Mouse (Mus musculus): ENCODE results near the gene Rybp. TPM values are rescaled to one million over a fixed set of nuclear protein-coding genes. Genes with fewer than 3 reads are reported as not detected.

Rybp gene
- total RNA-seq, 2 experiments from 2014 or later, result 4.3 to 5.0 TPM

DNA sequence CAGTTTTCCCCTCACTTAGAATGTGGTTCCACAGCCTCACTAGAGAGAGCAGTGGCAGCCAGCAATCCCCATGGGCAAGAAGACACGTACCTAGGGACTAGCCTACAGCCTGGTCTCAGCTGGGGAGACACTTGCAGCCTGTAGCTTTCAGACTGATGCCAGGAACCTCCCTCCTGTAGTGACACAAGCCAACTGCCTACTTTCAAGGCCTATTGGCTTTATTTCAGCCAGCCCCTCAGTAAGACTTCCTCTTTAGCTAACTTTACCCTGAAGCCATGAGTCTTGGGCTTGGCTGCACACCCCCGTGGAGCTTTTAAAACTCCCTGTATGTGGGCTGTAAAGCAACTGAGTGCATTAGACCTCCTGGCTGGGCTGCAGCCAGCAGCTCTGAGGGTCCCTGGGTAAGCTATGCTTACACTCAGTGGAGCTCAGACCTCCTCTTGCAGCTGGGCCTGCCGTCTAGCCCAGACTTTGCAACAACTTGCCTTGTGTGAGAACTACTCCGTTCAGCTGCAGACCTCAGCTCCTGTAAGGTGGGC is 94.5 kb downstream of the Rybp start:
- no peak for DNase-seq
- intact Hi-C loops (cut with DNase I), result no loop called here

DNA sequence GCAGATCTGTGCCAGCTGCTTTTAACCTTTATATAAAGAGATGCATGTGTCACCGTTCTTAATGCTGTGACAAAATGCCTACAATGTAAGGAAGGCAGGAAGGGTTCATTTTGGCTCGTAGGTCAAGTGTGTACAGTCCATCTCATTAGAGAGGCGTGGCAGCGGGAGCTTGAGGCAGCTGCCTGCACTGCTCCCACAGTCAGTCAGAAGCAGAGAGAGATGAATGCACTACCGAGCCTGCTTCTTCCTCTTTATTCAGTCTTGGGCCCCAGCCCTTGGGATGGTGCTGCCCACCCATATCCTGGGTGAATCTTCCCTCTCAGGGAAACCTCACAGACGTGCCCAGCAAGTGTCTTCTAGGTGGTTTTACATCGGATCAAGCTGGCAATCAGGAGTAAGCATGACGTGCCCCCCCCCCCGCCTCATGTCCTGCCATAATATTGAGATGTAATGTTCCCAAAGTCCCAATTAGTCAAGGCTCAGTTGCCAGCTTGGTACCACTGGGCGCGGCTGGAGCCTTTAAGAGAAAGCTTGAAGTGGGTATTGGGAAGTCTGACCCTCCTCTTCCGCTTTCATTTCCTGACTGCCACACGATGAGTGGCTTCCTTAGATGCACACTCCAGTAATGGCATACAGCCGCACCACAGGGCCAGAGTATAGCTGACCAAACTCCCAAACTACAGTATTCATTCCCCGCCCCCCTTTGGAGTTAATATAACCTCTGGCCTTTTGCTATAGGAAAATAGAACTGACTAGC is 96.3 kb downstream of the Rybp start:
- intact Hi-C loops (cut with DNase I), result no loop called here
- no peak for DNase-seq

DNA sequence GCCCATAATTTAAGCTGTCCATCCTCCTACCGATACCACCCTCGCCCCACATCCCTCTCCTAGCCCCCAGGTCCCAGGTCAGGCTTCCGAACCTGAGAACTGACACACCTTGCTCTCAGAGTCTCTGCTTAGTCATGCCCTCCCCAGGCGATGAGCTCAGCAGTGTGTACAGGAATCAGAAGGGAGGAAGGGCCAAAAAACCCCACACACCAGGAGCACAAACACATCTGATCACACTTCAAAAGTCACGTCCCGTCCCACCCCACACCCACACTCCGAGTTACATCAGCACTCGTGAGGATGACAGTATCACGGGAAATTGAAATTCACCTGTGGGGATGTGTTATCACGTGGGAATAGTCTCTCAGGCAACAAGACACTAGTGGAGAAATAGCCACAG is 97.0 kb downstream of the Rybp start:
- intact Hi-C loops (cut with DNase I), result no loop called here
- DNase-seq, result no peak

DNA sequence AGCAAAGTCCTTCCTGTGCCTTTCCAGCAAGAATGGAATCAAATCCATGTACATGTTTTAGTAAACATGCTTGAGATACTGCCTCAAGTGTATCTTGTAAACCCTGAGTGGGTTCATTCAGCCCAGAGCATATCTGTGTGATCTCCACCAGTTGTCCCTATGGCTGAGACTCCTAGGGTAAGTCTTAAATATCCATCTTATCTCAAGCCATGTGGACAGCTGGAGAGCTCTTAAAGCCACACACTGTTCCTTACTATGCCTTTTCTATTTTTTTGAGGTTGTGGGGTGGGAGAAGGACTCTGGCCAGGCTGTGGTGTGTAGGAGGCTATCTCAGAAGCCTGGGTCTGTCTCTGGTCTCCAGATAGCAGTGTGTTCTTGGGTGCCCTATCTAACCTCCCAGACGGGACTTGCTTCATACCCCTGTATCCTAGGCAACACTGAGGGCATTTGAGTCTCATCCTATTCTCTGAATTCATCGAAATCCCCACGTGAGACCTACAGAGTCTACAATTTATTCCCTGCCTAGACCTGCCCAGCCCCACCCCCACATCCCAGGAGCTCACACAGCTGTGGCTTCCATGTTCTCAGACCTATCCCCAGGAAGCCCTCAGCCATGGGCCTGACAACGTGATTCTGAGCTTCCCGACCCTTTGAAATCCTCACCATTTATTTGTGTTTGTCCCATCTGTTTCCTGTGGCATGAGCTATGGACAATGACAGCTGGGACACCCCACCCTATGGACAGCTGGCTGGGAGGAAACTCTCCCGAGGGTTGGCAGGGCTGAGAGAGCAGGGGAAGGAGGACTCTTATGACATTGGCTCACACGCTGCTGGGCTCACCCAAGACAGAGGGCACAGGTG is 98.2 kb downstream of the Rybp start:
- intact Hi-C loops (cut with DNase I), result no loop called here
- DNase-seq, result no peak

DNA sequence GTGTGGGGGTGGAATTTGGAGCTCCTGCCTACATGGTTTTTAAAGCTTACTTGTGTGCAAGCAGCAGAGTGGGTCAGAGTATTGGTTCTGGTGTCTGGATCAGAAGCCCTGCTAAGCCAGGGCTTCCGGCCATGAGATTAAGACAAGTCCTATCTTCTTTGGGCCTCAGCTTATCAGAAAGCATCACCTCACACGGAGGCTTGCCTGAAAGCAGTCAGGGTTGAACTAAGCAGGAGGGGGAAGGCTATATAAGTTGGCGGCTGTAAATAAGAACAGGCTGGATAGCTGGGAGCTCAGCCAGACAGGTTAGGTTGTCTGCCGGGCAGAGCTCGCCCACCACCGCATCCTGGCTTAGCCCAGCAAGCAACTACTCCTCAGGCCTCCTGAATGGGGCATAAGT is 99.5 kb downstream of the Rybp start:
- intact Hi-C loops (cut with DNase I), result no loop called here

DNA sequence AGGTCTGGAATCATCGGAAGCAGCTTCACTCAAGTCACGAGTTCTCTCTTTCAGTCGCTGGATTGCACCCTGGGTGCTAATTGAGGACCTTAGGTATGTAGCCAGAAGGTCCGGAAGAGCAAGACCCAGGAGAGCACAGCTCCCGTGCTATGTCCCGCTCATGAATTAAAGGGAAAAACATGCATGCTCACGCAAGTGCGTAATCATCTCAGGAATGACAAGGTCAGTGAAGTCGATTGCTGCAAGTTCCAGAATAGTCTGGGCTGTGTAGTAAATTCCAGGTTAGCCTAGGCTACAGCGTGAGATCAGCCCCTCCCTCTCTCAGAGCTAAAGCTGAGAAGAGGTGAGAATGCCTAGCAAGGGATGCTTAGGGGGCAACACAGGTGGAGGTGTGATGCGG is 100.5 kb downstream of the Rybp start:
- intact Hi-C loops (cut with DNase I), result no loop called here
- DNase-seq, result no peak

More for the DNA sequence above, 99.5 kb downstream of the Rybp start:
- no peak for DNase-seq

DNA sequence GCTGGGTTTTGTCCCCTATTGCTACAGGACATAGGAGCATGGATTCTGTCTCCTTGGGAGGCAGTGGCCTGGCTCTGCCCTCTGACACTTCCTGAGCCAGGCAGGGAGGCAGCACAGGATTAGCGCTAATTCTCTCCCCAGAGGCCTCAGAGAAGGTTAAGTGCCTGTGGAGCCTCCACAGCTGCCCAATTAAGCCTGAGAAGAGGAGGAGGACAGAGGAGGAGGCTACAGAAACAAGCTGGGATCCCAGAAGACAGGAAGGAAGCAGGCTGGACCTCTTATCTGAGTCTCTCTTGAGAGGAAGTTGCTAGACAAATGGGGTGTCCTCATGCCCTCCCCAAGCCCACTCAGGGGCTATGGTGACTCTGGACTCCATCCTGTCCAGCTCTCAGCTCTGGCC is 101.8 kb downstream of the Rybp start:
- intact Hi-C loops (cut with DNase I), result no loop called here

DNA sequence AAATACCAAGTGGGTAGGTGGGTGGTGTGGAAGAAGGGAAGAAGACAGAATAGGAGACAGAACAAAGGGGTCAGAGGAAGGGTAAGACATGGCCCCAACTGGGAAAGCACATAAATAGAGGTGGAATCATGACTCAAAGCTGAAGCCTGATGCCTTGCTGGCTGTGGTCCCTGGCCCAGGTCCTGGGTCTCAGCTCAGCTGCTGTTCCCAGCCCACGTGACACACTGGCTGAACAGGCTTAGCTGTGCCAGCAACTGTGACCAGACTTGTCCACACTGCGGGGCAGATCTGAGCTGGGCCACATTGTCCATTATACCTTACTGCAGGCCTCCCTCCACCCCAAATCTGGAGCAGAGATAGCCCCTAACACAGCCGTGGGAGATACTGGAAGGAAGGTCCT is 103.9 kb downstream of the Rybp start:
- intact Hi-C loops (cut with DNase I), result no loop called here
- DNase-seq, result peak; percentile 64 to 73

More for the DNA sequence above, 101.8 kb downstream of the Rybp start:
- no peak for DNase-seq

DNA sequence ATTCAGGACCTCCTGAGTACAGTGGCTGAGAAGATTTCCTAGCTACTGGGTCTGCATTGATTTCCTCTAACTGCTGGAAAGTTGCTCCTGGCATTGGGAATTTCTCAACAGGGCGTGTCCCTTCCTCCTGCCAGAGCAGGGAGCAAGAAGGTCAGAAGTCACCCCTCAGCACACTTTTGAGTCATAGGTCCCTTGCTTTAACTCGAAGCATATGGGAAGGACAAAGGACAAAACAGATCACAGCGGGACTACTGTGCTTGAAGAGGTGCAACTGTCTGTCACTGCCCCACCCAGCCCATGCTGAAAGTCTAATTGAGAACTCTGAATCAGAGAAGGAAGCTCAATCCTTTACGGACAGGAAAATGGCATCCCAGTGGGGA is 106.4 kb downstream of the Rybp start:
- intact Hi-C loops (cut with DNase I), result no loop called here
- no peak for DNase-seq

DNA sequence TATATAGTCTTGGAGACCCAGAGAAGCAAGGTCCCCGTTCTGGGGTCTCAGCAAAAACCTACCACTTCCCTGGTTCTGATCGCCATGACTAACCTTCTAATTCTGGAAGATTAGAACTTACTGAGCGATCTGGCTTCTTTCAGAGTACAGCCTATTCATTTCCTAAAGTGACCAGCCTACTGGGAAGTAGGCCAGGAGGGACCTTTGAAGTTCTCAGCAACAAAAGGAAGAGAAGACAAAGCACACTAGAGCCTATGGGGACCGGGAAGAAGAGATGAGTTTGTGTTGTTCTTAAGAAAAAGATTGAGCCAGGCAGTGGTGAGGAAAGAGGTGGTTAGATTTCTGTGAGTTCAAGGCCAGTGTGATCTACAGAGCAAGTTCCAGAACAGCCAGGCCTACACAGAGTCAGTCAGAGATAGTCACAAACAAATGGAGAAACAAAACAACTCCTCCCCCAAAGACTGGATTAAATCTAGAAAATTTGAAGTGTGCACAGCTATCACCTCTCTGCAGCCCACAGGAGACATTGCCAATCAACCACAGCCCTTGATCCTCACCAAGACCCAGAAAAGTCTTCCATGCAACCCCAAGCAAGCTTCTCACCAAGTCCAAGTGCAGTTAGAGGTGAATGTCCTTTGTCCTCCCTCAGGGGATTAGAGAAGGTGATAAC is 106.9 kb downstream of the Rybp start:
- no peak for DNase-seq
- intact Hi-C loops (cut with DNase I), result no loop called here

DNA sequence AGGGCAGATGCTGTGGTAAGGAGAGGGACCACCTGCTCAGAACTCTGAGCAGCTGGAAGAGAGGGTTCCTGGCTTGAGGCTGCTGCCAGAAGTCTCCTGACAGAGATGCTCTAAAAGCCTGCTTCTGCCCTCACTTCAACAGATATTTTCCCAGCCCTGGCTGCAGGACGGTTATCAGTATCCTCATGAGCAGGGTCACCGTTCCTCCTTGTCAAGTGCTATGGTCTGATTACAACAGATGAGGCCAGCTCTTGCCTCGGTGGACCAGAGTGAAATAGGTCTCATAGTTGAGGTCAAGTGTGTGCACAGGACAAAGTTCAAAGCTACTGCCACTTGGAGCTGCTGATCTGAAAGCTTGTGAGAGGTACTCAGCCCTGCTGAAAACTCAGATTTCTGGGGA is 108.5 kb downstream of the Rybp start:
- DNase-seq, result no peak
- intact Hi-C loops (cut with DNase I), result no loop called here
